ENCODE assay signal across 8 mouse cellular contexts in the genomic region with DNA sequence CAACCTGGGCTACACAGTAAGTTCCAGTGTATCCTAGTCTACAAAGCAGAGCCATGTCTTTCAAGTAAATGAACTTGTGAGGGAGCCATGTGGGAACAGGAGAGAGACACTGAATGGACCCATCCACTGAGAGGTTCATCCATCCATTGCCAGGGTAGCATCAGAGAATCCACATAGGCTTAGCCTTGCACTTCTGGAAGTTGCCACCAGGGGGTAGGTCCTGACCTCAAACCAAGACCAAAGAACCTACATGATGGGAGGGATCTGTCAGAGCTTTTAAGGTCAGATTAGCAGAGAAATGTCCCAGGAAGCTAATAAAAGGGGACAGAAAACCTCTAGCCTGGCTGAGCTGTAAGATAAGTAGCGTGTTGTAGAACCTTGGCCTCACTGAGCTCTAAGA. TPM values are rescaled to one million over a fixed set of nuclear protein-coding genes. Genes with fewer than 3 reads are reported as not detected.
DNase-seq lines count a peak whose midpoint lies in the region; ATAC-seq lines count a peak whose summit lies in the region.

No protein-coding gene starts in this region.

- ATAC-seq in midbrain, embryonic 11.5 days (ENCODE audit: low FRiP score): no peak
- ATAC-seq in midbrain, embryonic 15.5 days (replicated peaks): no peak
- ATAC-seq in midbrain, embryonic 13.5 days: 0 out of 2 replicates have a peak, but pooled peaks have one; percentile 7

- H3K36me3 ChIP-seq in midbrain, embryonic 11.5 days (ENCODE audit: control insufficient read depth, insufficient read depth, low read length): no peaks in the 10 kb centered on the region
- H3K36me3 ChIP-seq in midbrain, embryonic 15.5 days (replicated peaks): peaks cover 31% of the 10 kb centered on the region; the same call in 1 of the 2 replicates
- peaks cover 47% of the 10 kb centered on the region for H3K36me3 ChIP-seq in midbrain, embryonic 13.5 days

- no peaks in the 10 kb centered on the region for H3K27me3 ChIP-seq in midbrain, embryonic 11.5 days (ENCODE audit: control insufficient read depth, insufficient read depth, low read length)
- H3K27me3 ChIP-seq in midbrain, embryonic 15.5 days (replicated peaks): no peaks in the 10 kb centered on the region
- H3K27me3 ChIP-seq in midbrain, embryonic 13.5 days: no peaks in the 10 kb centered on the region

- H3K4me2 ChIP-seq in midbrain, embryonic 11.5 days: no peak overlapping the region
- no peak overlapping the region for H3K4me2 ChIP-seq in midbrain, embryonic 15.5 days
- H3K4me2 ChIP-seq in midbrain, embryonic 13.5 days (replicated peaks): no peak overlapping the region

- no peak overlapping the region for H3K27ac ChIP-seq in midbrain, embryonic 11.5 days (ENCODE audit: low read depth, low read length)
- no peak overlapping the region for H3K27ac ChIP-seq in midbrain, embryonic 15.5 days
- no peak overlapping the region for H3K27ac ChIP-seq in midbrain, embryonic 13.5 days

- H3K9ac ChIP-seq in midbrain, embryonic 11.5 days (ENCODE audit: low read length): no peak overlapping the region
- no peak overlapping the region for H3K9ac ChIP-seq in midbrain, embryonic 15.5 days
- H3K9ac ChIP-seq in midbrain, embryonic 13.5 days (replicated peaks): no peak overlapping the region

- WGBS in midbrain, embryonic 11.5 days: 64% methylated on average over 1 of the region's 1 CpGs
- WGBS in midbrain, embryonic 15.5 days: 66% methylated on average over 1 of the region's 1 CpGs
- 62% methylated on average over 1 of the region's 1 CpGs for WGBS in midbrain, embryonic 13.5 days

- no peak overlapping the region for H3K4me3 ChIP-seq in midbrain, embryonic 11.5 days (ENCODE audit: low read depth, low read length)
- no peak overlapping the region for H3K4me3 ChIP-seq in midbrain, embryonic 15.5 days
- no peak overlapping the region for H3K4me3 ChIP-seq in midbrain, embryonic 13.5 days (replicated peaks)

- H3K9me3 ChIP-seq in midbrain, embryonic 11.5 days (ENCODE audit: control insufficient read depth, low read length): no peaks in the 10 kb centered on the region
- H3K9me3 ChIP-seq in midbrain, embryonic 15.5 days: no peaks in the 10 kb centered on the region
- H3K9me3 ChIP-seq in midbrain, embryonic 13.5 days: no peaks in the 10 kb centered on the region

- peak; percentile 91 for DNase-seq in midbrain, embryonic 11.5 days (ENCODE audit: low spot score, missing footprints)
- peak; percentile 79 for DNase-seq in NIH3T3 (ENCODE audit: low read depth)
- DNase-seq in cerebellum, adult 8-10 months: peak; percentile 62
- peak; percentile 59 to 64 for DNase-seq in frontal cortex, postnatal 36 days (ENCODE audit: low spot score in 2 of 2)
- peak; percentile 51 for DNase-seq in layer of hippocampus, adult 9-10 months (ENCODE audit: low spot score)
- peak; percentile 12 to 65 for DNase-seq in thymus, postnatal 10 days (ENCODE audit: low spot score in 2 of 2)

- no peaks in the 10 kb centered on the region for H3K4me1 ChIP-seq in midbrain, embryonic 11.5 days (ENCODE audit: control insufficient read depth, insufficient read depth, low read length)
- no peaks in the 10 kb centered on the region for H3K4me1 ChIP-seq in midbrain, embryonic 15.5 days
- H3K4me1 ChIP-seq in midbrain, embryonic 13.5 days (replicated peaks): no peaks in the 10 kb centered on the region

RNA-seq across cellular contexts. Expression of gene Lhfpl4, which starts 22.6 kb away (rescaled TPM):
- polyA plus RNA-seq in midbrain, embryonic 11.5 days (2014; fragmentation: Nextera tagmentation; extraction: Ambion mirVana): 7.6 TPM in 2 replicates
- 75.6 and 80.7 TPM in 2 replicates for polyA plus RNA-seq in midbrain, embryonic 15.5 days (2015; fragmentation: Nextera tagmentation; extraction: Ambion mirVana)
- polyA plus RNA-seq in midbrain, embryonic 13.5 days (2015; fragmentation: Nextera tagmentation; extraction: Ambion mirVana): 55.0 and 55.5 TPM in 2 replicates

Comparison
In these comparisons a context has a peak if more than half of its experiments do, and no peak if none do; other contexts are left out.
1. DNase-seq: peak in every context shown above with its lines; median percentile 91 in midbrain, embryonic 11.5 days; 79 in NIH3T3; 62 in cerebellum, adult 8-10 months; 62 in frontal cortex, postnatal 36 days; 51 in layer of hippocampus, adult 9-10 months; 38 in thymus, postnatal 10 days.